Mouse (Mus musculus): ENCODE results near the gene Coq3.

GRCm38 (mm10) chr4:21848287-21848630, 31.2 kb upstream of the Coq3 start:
- TF ChIP-seq POLR2A (IDR thresholded peaks at IDR 0.05; ENCODE audit: low read depth, low read length) (peak; percentile 42; the same call in 1 of the 2 replicates), CTCF (IDR thresholded peaks at IDR 0.05; ENCODE audit: borderline replicate concordance, insufficient read depth, low read length) (no peak)
